Mouse (Mus musculus) gastrocnemius, postnatal 4 days (tissue): Measurements from ENCODE around the gene Klf16. TPM values are rescaled to one million over a fixed set of nuclear protein-coding genes. Genes with fewer than 3 reads are reported as not detected.
A peak's percentile ranks its signal among the peaks of the same experiment; 100 is the strongest.

Experiments
- DNase-seq, 2 experiments: peaks; one replicate each; pipeline ENCODE4 v3.0.0; 2021 to 2022; ENCODE audit warnings: low spot score in 2 of 2, mixed read lengths in 2 of 2
- microRNA-seq: library from miRNA; unstranded; fragments of <30 nt; microRNA quantifications from one replicate; pipeline ENCODE4 v1.2.0, GENCODE M21; 2021
- total RNA-seq, 2 experiments: library from RNA; stranded (reverse); gene quantifications; 2 replicates each; pipeline ENCODE4 v1.2.3; 2021

Klf16 gene
- total RNA-seq, 2 experiments from 2014 or later = 7.5 to 8.5 TPM

DNA sequence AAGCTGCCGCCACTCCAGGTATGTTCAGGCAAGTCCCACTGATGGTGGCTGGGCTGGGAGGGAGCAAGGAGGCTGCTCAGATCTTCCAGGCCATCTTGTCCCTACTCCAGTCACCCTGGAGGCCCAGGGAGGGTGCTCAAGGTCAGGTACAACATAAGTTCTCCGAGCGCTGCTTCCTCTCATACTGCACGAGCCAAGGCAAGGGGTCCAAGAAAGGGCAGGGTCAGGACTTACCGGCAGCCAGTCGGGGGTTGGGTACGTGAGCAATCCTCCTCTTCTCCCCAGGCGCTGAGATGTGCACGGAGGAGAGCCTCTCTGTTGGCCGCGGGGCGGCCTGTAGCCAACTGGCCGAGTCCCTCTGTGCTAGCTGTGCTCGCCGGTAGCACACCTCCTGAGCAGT is 29.6 kb downstream of the Klf16 start:
- DNase-seq = no peak

- no peak for DNase-seq
These were observed 30.2 kb downstream of the Klf16 start for GRCm38 (mm10) chr10:80546945-80547344.

- DNase-seq = no peak
These were observed 31.5 kb downstream of the Klf16 start for GRCm38 (mm10) chr10:80545590-80545989.

GRCm38 (mm10) chr10:80543873-80544272 is 33.2 kb downstream of the Klf16 start:
- no peak for DNase-seq

GRCm38 (mm10) chr10:80539493-80539892 is 37.6 kb downstream of the Klf16 start:
- no peak for DNase-seq

- peak in 1 of 2 experiments; percentile 71 for DNase-seq
These were observed 38.3 kb downstream of the Klf16 start, which contains the start of gene Atp8b3 for GRCm38 (mm10) chr10:80538710-80539394. Gene Atp8b3 (minus strand): TSS chr10:80539124.

DNA sequence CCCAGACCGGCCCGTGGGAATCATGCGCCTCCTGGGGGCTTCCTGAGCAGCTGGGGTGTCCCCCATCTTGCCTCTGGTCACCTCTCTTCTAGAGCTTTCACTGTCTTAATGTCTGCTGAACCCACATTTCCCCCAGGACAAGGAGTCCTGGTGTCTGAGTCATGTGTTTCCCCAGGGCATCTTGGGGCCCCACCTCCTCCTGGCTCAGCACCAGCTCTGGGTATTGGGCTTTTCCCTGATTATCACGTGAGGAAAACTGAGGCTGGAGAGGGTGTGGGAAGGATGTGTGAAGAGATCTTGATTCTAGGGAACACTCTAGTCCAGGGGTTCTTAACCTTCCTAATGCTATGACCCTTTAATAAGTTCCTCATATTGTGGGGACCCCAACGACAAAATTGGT is 38.9 kb downstream of the Klf16 start:
- no peak for DNase-seq

DNA sequence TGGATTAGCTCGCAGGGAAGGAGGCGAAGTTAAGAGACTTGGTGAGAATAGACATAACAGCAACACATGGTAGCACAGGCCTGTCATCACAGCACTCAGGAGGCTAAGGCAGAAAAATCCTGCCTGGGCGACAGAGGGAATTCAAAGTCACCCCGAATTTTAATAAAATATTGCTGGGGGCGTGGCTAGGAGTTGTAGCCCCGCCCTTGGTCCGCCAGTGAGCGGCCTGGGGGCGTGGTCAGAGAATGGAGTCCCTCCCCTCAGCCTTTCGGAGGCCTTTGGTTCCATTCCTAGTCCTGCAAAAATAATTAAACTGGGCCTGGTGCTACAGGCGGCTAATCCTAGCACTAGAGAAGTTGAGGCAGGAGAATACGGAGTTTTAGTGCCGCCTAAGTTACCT is 41.4 kb downstream of the Klf16 start:
- no peak for DNase-seq

- no peak for DNase-seq
These were observed 42.0 kb downstream of the Klf16 start for GRCm38 (mm10) chr10:80535071-80535470.

GRCm38 (mm10) chr10:80533704-80534103 is 43.4 kb downstream of the Klf16 start:
- no peak for DNase-seq

- DNase-seq = no peak
These were observed 44.3 kb downstream of the Klf16 start for GRCm38 (mm10) chr10:80532783-80533182.

- no peak for DNase-seq
These were observed 50.9 kb downstream of the Klf16 start for GRCm38 (mm10) chr10:80526172-80526571.

DNA sequence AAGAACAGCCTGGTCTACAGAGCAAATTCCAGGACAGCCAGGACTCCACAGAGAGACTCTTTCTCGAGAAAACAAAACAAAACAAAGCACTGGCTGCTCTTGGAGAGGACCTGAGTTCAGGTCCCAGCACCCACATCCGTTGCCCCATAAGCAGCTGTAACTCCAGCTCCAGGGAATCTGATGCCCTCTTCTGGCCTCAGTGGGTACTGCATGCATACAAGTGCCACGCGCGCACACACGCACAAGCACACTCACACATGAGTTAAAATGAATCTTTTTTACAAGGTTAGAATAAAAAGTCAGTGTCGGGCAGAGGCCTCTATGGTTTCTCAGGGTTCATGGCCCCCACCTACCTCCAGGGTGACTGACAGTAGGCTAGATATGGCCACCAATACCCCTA is 53.8 kb downstream of the Klf16 start:
- no peak for DNase-seq

- DNase-seq = no peak
These were observed 57.8 kb downstream of the Klf16 start for GRCm38 (mm10) chr10:80519287-80519686.

Small RNA genes within 50 kb of the gene (microRNA-seq; reads per million reads assigned to microRNA genes)
- not detected for gene Mir6912

Other genes starting within 250 kb of the Klf16 start
- 1 to 10 TPM; 1.0 to 1.5 TPM for gene Pcsk4, start 247.8 kb downstream of the Klf16 start, total RNA-seq
- 1 to 10 TPM; 2.7 to 4.1 TPM for gene Reep6, start 247.4 kb downstream of the Klf16 start, total RNA-seq
- gene Adamtsl5, start 228.9 kb downstream of the Klf16 start, total RNA-seq = 10 to 100 TPM; 15.5 to 16.5 TPM
- under 1 TPM in 1 of 2 experiments, not detected in 1; 0.34 TPM for gene Plk5, start 220.9 kb downstream of the Klf16 start, total RNA-seq
- gene Mex3d, start 189.7 kb downstream of the Klf16 start, total RNA-seq = 10 to 100 TPM; 17.8 to 18.9 TPM
- gene Mbd3, start 177.8 kb downstream of the Klf16 start, total RNA-seq = 100 to 1,000 TPM; 139 to 140 TPM
- gene Uqcr11, start 170.5 kb downstream of the Klf16 start, total RNA-seq = 100 to 1,000 TPM; 640 to 657 TPM
- gene Tcf3, start 143.7 kb downstream of the Klf16 start, total RNA-seq = 10 to 100 TPM; 66.4 to 67.5 TPM
- not detected for gene Onecut3, start 82.5 kb downstream of the Klf16 start, total RNA-seq
- under 1 TPM; 0.05 TPM for gene Atp8b3, start 38.2 kb downstream of the Klf16 start, total RNA-seq
- gene Rexo1, start 15.8 kb downstream of the Klf16 start, total RNA-seq = 10 to 100 TPM; 22.0 to 24.9 TPM
- gene Abhd17a, start 13.0 kb upstream of the Klf16 start, total RNA-seq = 10 to 100 TPM; 79.7 to 81.6 TPM
- gene Scamp4, start 25.6 kb upstream of the Klf16 start, total RNA-seq = 10 to 100 TPM; 27.4 to 27.9 TPM
- gene Adat3, start 25.6 kb upstream of the Klf16 start, total RNA-seq = 1 to 10 TPM; 3.0 to 3.2 TPM
- gene Gm49322, start 28.7 kb upstream of the Klf16 start, total RNA-seq = 1 to 10 TPM; 1.1 to 1.7 TPM
- gene Csnk1g2, start 45.5 kb upstream of the Klf16 start, total RNA-seq = 100 to 1,000 TPM; 167 to 169 TPM
- 10 to 100 TPM; 50.7 to 50.8 TPM for gene Btbd2, start 79.8 kb upstream of the Klf16 start, total RNA-seq
- gene Mknk2, start 100.8 kb upstream of the Klf16 start, total RNA-seq = 100 to 1,000 TPM; 170 to 176 TPM
- 10 to 100 TPM; 24.0 to 25.4 TPM for gene Mob3a, start 124.7 kb upstream of the Klf16 start, total RNA-seq
- gene Izumo4, start 124.9 kb upstream of the Klf16 start, total RNA-seq = 1 to 10 TPM; 8.3 to 8.4 TPM
- 10 to 100 TPM; 52.1 to 58.7 TPM for gene Ap3d1, start 164.9 kb upstream of the Klf16 start, total RNA-seq
- gene Dot1l, start 177.9 kb upstream of the Klf16 start, total RNA-seq = 10 to 100 TPM; 50.5 to 61.2 TPM
- 10 to 100 TPM; 47.1 to 55.8 TPM for gene Sf3a2, start 220.9 kb upstream of the Klf16 start, total RNA-seq
- gene Plekhj1, start 221.3 kb upstream of the Klf16 start, total RNA-seq = 10 to 100 TPM; 41.7 to 43.0 TPM
- under 1 TPM; 0.86 to 0.93 TPM for gene Amh, start 227.9 kb upstream of the Klf16 start, total RNA-seq
- 100 to 1,000 TPM; 199 to 230 TPM for gene Jsrp1, start 236.2 kb upstream of the Klf16 start, total RNA-seq
- gene Oaz1, start 249.3 kb upstream of the Klf16 start, total RNA-seq = 100 to 1,000 TPM; 785 to 853 TPM